Comparison of ENCODE assay signal across 15 mouse cellular contexts in genomic region chr9:107670259-107670658, GRCm38 (mm10). TPM values are rescaled to one million over a fixed set of nuclear protein-coding genes. Genes with fewer than 3 reads are reported as not detected.
DNase-seq lines count a peak whose midpoint lies in the region; ATAC-seq and TF ChIP-seq lines count a peak whose summit lies in the region.
"Had no signal": no experiment of that assay in that cellular context is flagged by ENCODE, and none has a peak within 500 bp of the region (broad histone marks: within the 10 kb centered on the region; RNA-seq: fewer than 3 reads in every experiment).

No protein-coding gene starts in this region.

- peak; percentile 96 for DNase-seq in liver, adult 2 months (ENCODE audit: extremely low read depth, low read depth, low spot score)
- DNase-seq in liver, postnatal 0 days: no peak
- no peak for DNase-seq in spleen, postnatal 10 days (ENCODE audit: low spot score in 2 of 2)
- no peak for DNase-seq in liver
- DNase-seq in left cerebral cortex, adult 8-10 months (ENCODE audit: low spot score in 2 of 2): no peak
- DNase-seq: adrenal gland, adult 2 months; cerebellum, postnatal 25 days; lung, embryonic 14.5 days; thymus, postnatal 36 days had no signal

- no peak for TF ChIP-seq CTCF in liver, adult 2 months (IDR thresholded peaks at IDR 0.05; ENCODE audit: low read depth, low read length)
- no peak for TF ChIP-seq CTCF in liver, postnatal 0 days (IDR thresholded peaks at IDR 0.05; ENCODE audit: low read depth)

- H3K4me2 ChIP-seq in liver, postnatal 0 days (ENCODE audit: low read depth, low read length): no peak overlapping the region
- no peak overlapping the region for H3K4me2 ChIP-seq in heart, embryonic 16.5 days (ENCODE audit: low read depth, low read length)
- no peak overlapping the region for H3K4me2 ChIP-seq in kidney, embryonic 16.5 days (replicated peaks; ENCODE audit: low read depth, low read length)
- H3K4me2 ChIP-seq: embryonic facial prominence, embryonic 15.5 days; lung, embryonic 14.5 days had no signal

- peak overlapping the region; percentile 96 for H3K27ac ChIP-seq in liver, adult 2 months (replicated peaks; ENCODE audit: insufficient read depth, low read depth, low read length)
- no peak overlapping the region for H3K27ac ChIP-seq in liver, postnatal 0 days (ENCODE audit: low read depth)
- H3K27ac ChIP-seq in heart, embryonic 16.5 days (ENCODE audit: low read length): no peak overlapping the region
- 0 out of 2 replicates have a peak overlapping the region, but pooled peaks have one; percentile 16 for H3K27ac ChIP-seq in kidney, embryonic 16.5 days (ENCODE audit: low read length)
- H3K27ac ChIP-seq: embryonic facial prominence, embryonic 15.5 days had no signal

- WGBS in liver, adult 2 months: 26% methylated on average over 5 of the region's 5 CpGs
- 73% methylated on average over 5 of the region's 5 CpGs for WGBS in liver, postnatal 0 days (ENCODE audit: insufficient replicate concordance)
- 39% methylated on average over 5 of the region's 5 CpGs for WGBS in heart, embryonic 16.5 days
- WGBS in kidney, embryonic 16.5 days: 34% methylated on average over 5 of the region's 5 CpGs

- TF ChIP-seq POLR2A in liver, adult 2 months (IDR thresholded peaks at IDR 0.05; ENCODE audit: extremely low read depth, insufficient read depth, low read length): peak; percentile 85

- H3K79me2 ChIP-seq in liver, adult 2 months (ENCODE audit: control insufficient read depth, insufficient read depth, low read length): peaks cover 19% of the 10 kb centered on the region

- H3K36me3 ChIP-seq in liver, adult 2 months (ENCODE audit: control insufficient read depth, insufficient read depth, low read length): no peaks in the 10 kb centered on the region
- H3K36me3 ChIP-seq in liver, postnatal 0 days (replicated peaks; ENCODE audit: insufficient read depth, low read length): no peaks in the 10 kb centered on the region
- H3K36me3 ChIP-seq in heart, embryonic 16.5 days (ENCODE audit: control insufficient read depth, insufficient read depth): no peaks in the 10 kb centered on the region
- no peaks in the 10 kb centered on the region for H3K36me3 ChIP-seq in kidney, embryonic 16.5 days (ENCODE audit: insufficient read depth, low read length)
- H3K36me3 ChIP-seq: embryonic facial prominence, embryonic 15.5 days had no signal

- H3K27me3 ChIP-seq in liver, adult 2 months (ENCODE audit: control insufficient read depth, insufficient read depth, low read length): no peaks in the 10 kb centered on the region
- H3K27me3 ChIP-seq in liver, postnatal 0 days (ENCODE audit: insufficient read depth, low read length): peaks cover 44% of the 10 kb centered on the region
- H3K27me3 ChIP-seq in heart, embryonic 16.5 days (ENCODE audit: control insufficient read depth, insufficient read depth, low read length): peaks cover 20% of the 10 kb centered on the region
- peaks cover 15% of the 10 kb centered on the region for H3K27me3 ChIP-seq in kidney, embryonic 16.5 days (ENCODE audit: insufficient read depth, low read length)

- peaks cover 33% of the 10 kb centered on the region for H3K4me1 ChIP-seq in liver, adult 2 months (ENCODE audit: control insufficient read depth, insufficient read depth, low read length)
- H3K4me1 ChIP-seq in liver, postnatal 0 days (ENCODE audit: insufficient read depth): peaks cover 6% of the 10 kb centered on the region; the same call in 1 of the 2 replicates
- peaks cover 22% of the 10 kb centered on the region for H3K4me1 ChIP-seq in heart, embryonic 16.5 days (ENCODE audit: control insufficient read depth, insufficient read depth, low read length)
- H3K4me1 ChIP-seq in kidney, embryonic 16.5 days (ENCODE audit: insufficient read depth, low read length): peaks cover 38% of the 10 kb centered on the region

- no peak overlapping the region for H3K4me3 ChIP-seq in liver, adult 2 months (ENCODE audit: insufficient read depth, low read depth, low read length)
- no peak overlapping the region for H3K4me3 ChIP-seq in liver, postnatal 0 days (ENCODE audit: low read depth, low read length)
- no peak overlapping the region for H3K4me3 ChIP-seq in heart, embryonic 16.5 days (ENCODE audit: low read length)
- H3K4me3 ChIP-seq in kidney, embryonic 16.5 days (ENCODE audit: low read length): no peak overlapping the region
- H3K4me3 ChIP-seq: embryonic facial prominence, embryonic 15.5 days had no signal

- no peak for ATAC-seq in liver, postnatal 0 days
- ATAC-seq in heart, embryonic 16.5 days (replicated peaks; ENCODE audit: extremely low read depth, insufficient read depth, low FRiP score): no peak
- ATAC-seq in kidney, embryonic 16.5 days (ENCODE audit: low FRiP score, low TSS enrichment): peak; percentile 43; the same call in 1 of the 2 replicates
- ATAC-seq: forebrain, embryonic 16.5 days had no signal

- peak overlapping the region; percentile 47 for H3K9ac ChIP-seq in liver, adult 2 months (ENCODE audit: low read depth, low read length)
- H3K9ac ChIP-seq in liver, postnatal 0 days (replicated peaks): no peak overlapping the region
- H3K9ac ChIP-seq in heart, embryonic 16.5 days (ENCODE audit: low read length): 0 out of 2 replicates have a peak overlapping the region, but pooled peaks have one; percentile 20
- no peak overlapping the region; the same call in 1 of the 2 replicates for H3K9ac ChIP-seq in kidney, embryonic 16.5 days (replicated peaks; ENCODE audit: low read length)
- H3K9ac ChIP-seq: embryonic facial prominence, embryonic 15.5 days; lung, embryonic 14.5 days had no signal

- no peaks in the 10 kb centered on the region for H3K9me3 ChIP-seq in liver, postnatal 0 days (ENCODE audit: low read length)
- no peaks in the 10 kb centered on the region for H3K9me3 ChIP-seq in heart, embryonic 16.5 days (replicated peaks; ENCODE audit: control insufficient read depth, low read length)
- H3K9me3 ChIP-seq in kidney, embryonic 16.5 days (ENCODE audit: low read length): no peaks in the 10 kb centered on the region
- H3K9me3 ChIP-seq: embryonic facial prominence, embryonic 15.5 days had no signal

- no peak for TF ChIP-seq EP300 in liver, postnatal 0 days (IDR thresholded peaks at IDR 0.05; ENCODE audit: low read depth)

RNA-seq across cellular contexts. Expression of gene Slc38a3, which starts 0.9 kb away (rescaled TPM):
- total RNA-seq in liver, adult 2 months (2014; rRNA removed): 982 and 1,378 TPM in 2 replicates
- 3,567 and 4,585 TPM in 2 replicates for polyA plus RNA-seq in liver, adult 2 months (2012; rRNA removed)
- 147 and 174 TPM in 2 replicates for polyA plus RNA-seq in liver, postnatal 0 days (2015; fragmentation: Nextera tagmentation; extraction: Ambion mirVana)
- 3.3 and 3.9 TPM in 2 replicates for polyA plus RNA-seq in heart, embryonic 16.5 days (2015; fragmentation: Nextera tagmentation; extraction: Ambion mirVana)
- 12.4 and 12.9 TPM in 2 replicates for polyA plus RNA-seq in kidney, embryonic 16.5 days (2015; fragmentation: Nextera tagmentation; extraction: Ambion mirVana)
- 10 to 100 TPM; 82.5 to 94.5 (median 86.9) TPM for total RNA-seq in left cerebral cortex, adult 8-10 months (2022)
- total RNA-seq: hematopoietic stem cell, adult 5-6 weeks; megakaryocyte-erythroid progenitor cell, adult 5-6 weeks had no signal

RNA-seq across cellular contexts. Expression of gene Gnat1, which starts 9.3 kb away (rescaled TPM):
- total RNA-seq in liver, adult 2 months (2014; rRNA removed): 3.2 and 6.3 TPM in 2 replicates
- polyA plus RNA-seq in liver, adult 2 months (2012; rRNA removed): 5.5 and 7.1 TPM in 2 replicates
- 5.8 and 6.2 TPM in 2 replicates for polyA plus RNA-seq in liver, postnatal 0 days (2015; fragmentation: Nextera tagmentation; extraction: Ambion mirVana)
- polyA plus RNA-seq in heart, embryonic 16.5 days (2015; fragmentation: Nextera tagmentation; extraction: Ambion mirVana): 0.39 TPM in 2 replicates
- polyA plus RNA-seq in kidney, embryonic 16.5 days (2015; fragmentation: Nextera tagmentation; extraction: Ambion mirVana): 2.8 and 3.0 TPM in 2 replicates
- 1 to 10 TPM in 1 of 4 experiments, under 1 TPM in 3; 0.32 to 1.0 (median 0.62) TPM for total RNA-seq in left cerebral cortex, adult 8-10 months (2022)
- total RNA-seq: hematopoietic stem cell, adult 5-6 weeks; megakaryocyte-erythroid progenitor cell, adult 5-6 weeks had no signal

RNA-seq across cellular contexts. Expression of gene Gnai2, which starts 35.1 kb away (rescaled TPM):
- total RNA-seq in liver, adult 2 months (2014; rRNA removed): 31.6 and 44.8 TPM in 2 replicates
- polyA plus RNA-seq in liver, adult 2 months (2012; rRNA removed): 117 and 122 TPM in 2 replicates
- polyA plus RNA-seq in liver, postnatal 0 days (2015; fragmentation: Nextera tagmentation; extraction: Ambion mirVana): 146 and 159 TPM in 2 replicates
- 419 and 458 TPM in 2 replicates for polyA plus RNA-seq in heart, embryonic 16.5 days (2015; fragmentation: Nextera tagmentation; extraction: Ambion mirVana)
- 447 and 455 TPM in 2 replicates for polyA plus RNA-seq in kidney, embryonic 16.5 days (2015; fragmentation: Nextera tagmentation; extraction: Ambion mirVana)
- total RNA-seq in left cerebral cortex, adult 8-10 months (2022): 100 to 1,000 TPM; 239 to 252 (median 247) TPM

RNA-seq across cellular contexts. Expression of gene Sema3f, which starts 40.0 kb away (rescaled TPM):
- total RNA-seq in liver, adult 2 months (2014; rRNA removed): 3.5 and 4.6 TPM in 2 replicates
- 6.7 and 8.9 TPM in 2 replicates for polyA plus RNA-seq in liver, adult 2 months (2012; rRNA removed)
- polyA plus RNA-seq in liver, postnatal 0 days (2015; fragmentation: Nextera tagmentation; extraction: Ambion mirVana): 0.76 and 1.1 TPM in 2 replicates
- polyA plus RNA-seq in heart, embryonic 16.5 days (2015; fragmentation: Nextera tagmentation; extraction: Ambion mirVana): 3.9 and 4.7 TPM in 2 replicates
- polyA plus RNA-seq in kidney, embryonic 16.5 days (2015; fragmentation: Nextera tagmentation; extraction: Ambion mirVana): 20.9 and 25.7 TPM in 2 replicates
- total RNA-seq in left cerebral cortex, adult 8-10 months (2022): 10 to 100 TPM; 14.5 to 17.6 (median 16.0) TPM

Comparison
In these comparisons a context has a peak if more than half of its experiments do, and no peak if none do; other contexts are left out.
1. H3K27ac ChIP-seq: peak in liver, adult 2 months (single experiment) and kidney, embryonic 16.5 days (single experiment); none in liver, postnatal 0 days (single experiment) and heart, embryonic 16.5 days (single experiment).
2. H3K9ac ChIP-seq: peak in liver, adult 2 months (single experiment) and heart, embryonic 16.5 days (single experiment); none in liver, postnatal 0 days (single experiment) and kidney, embryonic 16.5 days (single experiment).
3. RNA of gene Slc38a3, which starts 0.9 kb away (polyA plus RNA-seq): 3,567 to 4,585 TPM in liver, adult 2 months; 147 to 174 TPM in liver, postnatal 0 days, 12.4 to 12.9 TPM in kidney, embryonic 16.5 days and 3.3 to 3.9 TPM in heart, embryonic 16.5 days; every median in the first group is over 10 times any median in the second.